In the genomic region with DNA sequence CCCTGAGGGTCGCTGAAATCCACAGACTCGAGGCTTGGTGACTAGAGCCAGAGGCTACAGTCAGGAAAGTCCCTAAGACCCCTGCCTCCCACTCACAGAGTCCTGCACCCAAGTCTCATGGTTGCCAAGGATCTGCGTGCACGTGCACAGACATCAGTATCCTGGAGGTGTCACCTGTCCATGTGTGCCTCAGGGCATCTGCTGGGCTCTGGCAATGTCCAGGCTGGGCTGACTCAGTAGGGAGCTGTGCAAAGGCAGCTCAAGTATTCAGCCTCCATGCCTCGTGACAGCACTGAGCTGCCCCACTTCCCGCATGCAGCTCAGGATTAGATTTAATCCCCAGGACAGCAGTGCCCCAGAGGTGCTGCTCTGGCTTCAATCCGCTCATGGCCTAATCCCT, we compare ENCODE assay signal across 12 mouse cellular contexts.
DNase-seq lines count a peak whose midpoint lies in the region; ATAC-seq and TF ChIP-seq lines count a peak whose summit lies in the region.
"Had no signal": no experiment of that assay in that cellular context is flagged by ENCODE, and none has a peak within 500 bp of the region (broad histone marks: within the 10 kb centered on the region; RNA-seq: fewer than 3 reads in every experiment).

No protein-coding gene starts in this region.

- no peaks in the 10 kb centered on the region for H3K36me3 ChIP-seq in kidney, postnatal 0 days (ENCODE audit: insufficient read depth, low read length)
- H3K36me3 ChIP-seq in forebrain, embryonic 14.5 days (ENCODE audit: control insufficient read depth, insufficient read depth, low read length) = no peaks in the 10 kb centered on the region
- H3K36me3 ChIP-seq: limb, embryonic 15.5 days; neural tube, embryonic 12.5 days had no signal

- no peaks in the 10 kb centered on the region for H3K9me3 ChIP-seq in kidney, postnatal 0 days (replicated peaks; ENCODE audit: low read length)
- H3K9me3 ChIP-seq in forebrain, embryonic 14.5 days (replicated peaks; ENCODE audit: control insufficient read depth, low read length) = no peaks in the 10 kb centered on the region
- H3K9me3 ChIP-seq: limb, embryonic 15.5 days; neural tube, embryonic 12.5 days had no signal

- no peaks in the 10 kb centered on the region for H3K27me3 ChIP-seq in kidney, postnatal 0 days (ENCODE audit: insufficient read depth, low read length)
- no peaks in the 10 kb centered on the region for H3K27me3 ChIP-seq in forebrain, embryonic 14.5 days (replicated peaks; ENCODE audit: control insufficient read depth, insufficient read depth, low read length)
- H3K27me3 ChIP-seq: limb, embryonic 15.5 days; neural tube, embryonic 12.5 days had no signal

- no peak for TF ChIP-seq POLR2A in olfactory bulb, adult 2 months (IDR thresholded peaks at IDR 0.05; ENCODE audit: insufficient read depth, low read depth, low read length)

- DNase-seq in kidney, postnatal 0 days (ENCODE audit: low spot score) = no peak
- no peak for DNase-seq in kidney, adult 18-20 months
- peak; percentile 48 to 51 for DNase-seq in cerebellum, postnatal 10 days
- DNase-seq in forebrain, embryonic 14.5 days (ENCODE audit: low spot score) = no peak
- no peak for DNase-seq in gastrocnemius, adult 18-20 months (ENCODE audit: low spot score)
- no peak for DNase-seq in thymus, adult 18-20 months
- no peak for DNase-seq in gastrocnemius, postnatal 36 days
- DNase-seq: lung, postnatal 14 days; thymus, adult 2 months had no signal

- no peak overlapping the region for H3K27ac ChIP-seq in kidney, postnatal 0 days
- no peak overlapping the region for H3K27ac ChIP-seq in forebrain, embryonic 14.5 days (ENCODE audit: low read depth, low read length)
- peak overlapping the region; percentile 80 for H3K27ac ChIP-seq in olfactory bulb, adult 2 months (ENCODE audit: insufficient read depth, low read depth, low read length)
- H3K27ac ChIP-seq: limb, embryonic 15.5 days; neural tube, embryonic 12.5 days had no signal

- H3K4me3 ChIP-seq in kidney, postnatal 0 days (replicated peaks; ENCODE audit: low read depth, low read length) = no peak overlapping the region
- no peak overlapping the region for H3K4me3 ChIP-seq in forebrain, embryonic 14.5 days (ENCODE audit: low read depth, low read length)
- H3K4me3 ChIP-seq in olfactory bulb, adult 2 months (ENCODE audit: insufficient read depth, low read depth, low read length) = no peak overlapping the region
- H3K4me3 ChIP-seq: limb, embryonic 15.5 days; neural tube, embryonic 12.5 days had no signal

- peak overlapping the region; percentile 1; the same call in 1 of the 2 replicates for H3K9ac ChIP-seq in kidney, postnatal 0 days (ENCODE audit: low read depth, low read length)
- H3K9ac ChIP-seq in forebrain, embryonic 14.5 days (ENCODE audit: low read length) = peak overlapping the region; percentile 25; the same call in 1 of the 2 replicates
- H3K9ac ChIP-seq: limb, embryonic 15.5 days; neural tube, embryonic 12.5 days had no signal

- no peaks in the 10 kb centered on the region for H3K4me1 ChIP-seq in kidney, postnatal 0 days (replicated peaks; ENCODE audit: insufficient read depth, low read length)
- H3K4me1 ChIP-seq in forebrain, embryonic 14.5 days (ENCODE audit: control insufficient read depth, insufficient read depth, low read length) = no peaks in the 10 kb centered on the region; the same call in none of the 2 replicates
- peaks cover 23% of the 10 kb centered on the region for H3K4me1 ChIP-seq in olfactory bulb, adult 2 months (ENCODE audit: control insufficient read depth, insufficient read depth, low read length)
- H3K4me1 ChIP-seq: limb, embryonic 15.5 days had no signal

- no peak for ATAC-seq in kidney, postnatal 0 days (replicated peaks; ENCODE audit: low FRiP score, low read depth)
- ATAC-seq in forebrain, embryonic 14.5 days = no peak

- intact Hi-C loops in gastrocnemius, postnatal 36 days (cut with DNase I) = no loop called here

- H3K4me2 ChIP-seq in kidney, postnatal 0 days (ENCODE audit: low read length) = no peak overlapping the region
- no peak overlapping the region for H3K4me2 ChIP-seq in forebrain, embryonic 14.5 days (ENCODE audit: low read length)
- H3K4me2 ChIP-seq: limb, embryonic 15.5 days; neural tube, embryonic 12.5 days had no signal

- WGBS in kidney, postnatal 0 days = 45% methylated on average over 7 of the region's 7 CpGs
- WGBS in forebrain, embryonic 14.5 days = 23% methylated on average over 7 of the region's 7 CpGs
- 28% methylated on average over 7 of the region's 7 CpGs for WGBS in olfactory bulb, adult 2 months

- TF ChIP-seq CTCF in kidney, postnatal 0 days (IDR thresholded peaks at IDR 0.05; ENCODE audit: low read depth) = no peak
- TF ChIP-seq CTCF in olfactory bulb, adult 2 months (IDR thresholded peaks at IDR 0.05; ENCODE audit: insufficient read depth, low read depth, low read length) = no peak

Comparison
In these comparisons a context has a peak if more than half of its experiments do, and no peak if none do; other contexts are left out.
1. DNase-seq: peak in cerebellum, postnatal 10 days (2 of 2); none in kidney, postnatal 0 days (single experiment), kidney, adult 18-20 months (single experiment), forebrain, embryonic 14.5 days (single experiment), gastrocnemius, adult 18-20 months (single experiment), thymus, adult 18-20 months (0 of 2) and gastrocnemius, postnatal 36 days (0 of 2).